Mouse (Mus musculus): ENCODE results near the gene Smtnl2.

Gene Smtnl2

DNA sequence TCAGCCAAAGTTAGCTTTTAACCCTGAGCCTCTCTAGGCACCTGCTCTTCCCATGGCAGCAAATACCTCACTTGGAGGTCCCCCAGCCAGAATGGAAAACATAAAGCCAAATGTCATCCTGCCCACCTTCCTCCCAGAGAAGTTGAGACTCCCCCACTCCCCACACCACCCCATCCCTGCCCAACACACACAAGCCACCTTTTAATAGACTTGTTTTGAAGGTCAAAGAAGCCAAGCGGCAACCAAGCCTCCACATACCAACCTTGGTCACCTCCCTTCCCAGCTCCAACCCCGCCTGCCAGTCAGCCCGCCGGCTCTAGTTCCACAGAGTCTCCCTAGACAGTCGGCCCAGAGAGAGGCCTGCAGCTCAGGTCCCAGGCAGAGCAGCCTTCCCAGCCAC is 9.5 kb downstream of the Smtnl2 start:
- DNase-seq (ENCODE audit: low read depth, low spot score) = no peak

DNA sequence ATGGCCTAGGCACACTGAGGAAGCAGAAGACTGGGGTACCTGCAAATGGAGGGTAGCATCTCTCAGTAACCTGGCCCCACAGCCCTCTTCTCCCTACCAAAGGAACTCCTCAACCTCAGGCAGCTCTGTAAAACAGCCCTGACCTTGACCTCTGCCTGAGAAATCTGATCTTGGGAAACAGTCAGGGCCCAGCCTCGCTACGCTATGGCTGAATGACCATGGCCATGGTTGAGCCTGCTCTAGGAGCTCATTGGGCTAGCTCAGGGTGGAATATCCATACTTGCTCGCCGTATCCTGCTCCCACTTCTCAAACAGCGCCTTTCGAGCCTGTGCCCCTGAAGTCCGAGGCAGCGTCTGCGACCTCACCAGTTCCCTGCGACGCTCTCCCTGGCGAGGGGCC is 10.4 kb downstream of the Smtnl2 start:
- DNase-seq (ENCODE audit: low read depth, low spot score) = no peak

DNA sequence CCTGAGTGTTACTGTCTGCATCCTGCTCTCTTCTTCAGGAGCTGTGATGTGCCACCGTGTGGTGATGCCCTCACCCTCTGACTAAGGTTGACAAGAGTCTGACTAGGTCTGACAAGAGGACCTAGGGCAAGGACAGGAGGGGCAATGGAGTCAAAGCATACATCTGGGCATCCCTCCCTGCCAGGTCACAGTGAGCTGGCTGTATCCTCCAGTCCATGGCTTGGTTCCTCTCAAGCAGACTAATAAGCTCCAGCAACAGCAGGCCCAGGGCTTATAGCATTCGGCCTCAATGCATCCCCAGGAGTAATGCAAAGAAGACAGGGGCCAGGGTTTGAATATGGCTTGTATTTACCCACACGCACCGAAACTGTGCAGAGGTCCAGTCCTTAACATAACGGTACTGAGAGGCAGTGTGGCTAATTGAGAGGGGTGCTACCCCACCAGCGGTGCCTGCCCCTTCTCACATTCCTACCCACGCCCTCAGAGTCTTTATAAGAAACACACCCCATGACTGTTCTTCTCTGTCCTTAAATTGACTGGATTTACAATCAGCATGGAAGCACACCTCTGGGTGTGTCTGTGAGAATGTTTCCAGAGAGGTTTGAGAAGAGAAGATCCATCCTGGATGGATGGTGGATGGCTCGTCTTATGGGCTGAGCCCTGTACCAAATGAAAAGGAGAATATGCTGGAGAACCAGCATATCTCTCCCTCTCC is 13.5 kb downstream of the Smtnl2 start:
- no peak for DNase-seq (ENCODE audit: low read depth, low spot score)

DNA sequence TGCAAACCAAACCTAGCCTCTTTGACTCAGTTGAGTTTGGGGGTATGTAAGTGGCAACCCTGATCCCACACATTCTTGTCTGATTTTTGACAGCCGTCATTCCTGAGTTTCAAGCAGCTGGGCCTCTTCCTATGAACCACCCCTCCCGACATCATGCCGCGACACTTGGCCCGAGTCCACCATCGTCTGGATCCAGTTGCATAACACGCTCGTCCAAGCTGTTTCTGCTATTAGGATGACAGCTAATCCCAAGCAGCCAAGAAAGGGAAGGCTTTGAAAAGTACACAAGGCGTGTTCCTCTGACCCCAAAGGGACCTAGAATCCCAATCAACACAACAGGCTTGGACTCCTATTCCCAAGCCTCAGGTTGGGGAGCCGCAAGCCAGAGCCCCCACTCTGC is 14.4 kb downstream of the Smtnl2 start:
- DNase-seq (ENCODE audit: low read depth, low spot score) = no peak

DNA sequence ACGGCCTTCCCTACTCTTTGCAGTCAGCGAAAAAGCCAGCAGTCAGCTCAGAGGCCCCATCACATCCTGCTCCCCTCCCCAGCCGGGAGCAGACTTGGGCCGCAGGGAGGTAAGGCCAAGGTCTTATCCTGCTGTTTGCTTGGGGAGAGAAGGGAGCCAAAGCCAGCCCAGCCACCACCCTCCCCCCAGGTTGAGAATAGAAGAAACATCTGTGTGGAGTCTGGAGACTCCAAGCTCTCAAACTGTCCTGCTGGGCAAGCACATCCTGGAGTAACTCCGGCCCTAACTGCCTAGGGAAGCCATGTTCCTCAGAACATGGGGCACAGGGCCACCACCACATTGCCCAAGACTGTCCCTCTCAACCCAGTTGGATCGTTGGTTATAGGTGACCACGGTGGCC is 14.9 kb downstream of the Smtnl2 start:
- no peak for DNase-seq (ENCODE audit: low read depth, low spot score)

DNA sequence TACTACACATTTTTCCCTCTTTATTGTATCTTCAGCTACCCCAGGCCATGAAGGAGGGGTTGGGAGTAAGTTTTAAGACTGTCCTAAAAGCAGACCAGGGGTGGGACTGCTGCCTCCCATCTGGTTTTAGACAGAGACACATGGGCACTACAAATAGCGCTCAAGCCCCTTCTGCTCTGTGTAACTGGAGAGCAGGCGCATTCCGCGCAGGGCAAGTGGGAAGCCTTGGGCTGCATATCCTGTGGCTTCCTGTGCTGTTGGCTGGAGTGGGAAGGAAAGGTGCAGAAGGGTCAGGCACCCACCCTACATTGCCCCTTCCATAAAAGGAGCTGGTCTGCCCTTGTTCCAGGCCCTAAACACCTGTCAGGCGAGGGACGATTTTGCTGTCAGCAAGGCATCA is 15.9 kb downstream of the Smtnl2 start:
- DNase-seq (ENCODE audit: low read depth, low spot score) = no peak

DNA sequence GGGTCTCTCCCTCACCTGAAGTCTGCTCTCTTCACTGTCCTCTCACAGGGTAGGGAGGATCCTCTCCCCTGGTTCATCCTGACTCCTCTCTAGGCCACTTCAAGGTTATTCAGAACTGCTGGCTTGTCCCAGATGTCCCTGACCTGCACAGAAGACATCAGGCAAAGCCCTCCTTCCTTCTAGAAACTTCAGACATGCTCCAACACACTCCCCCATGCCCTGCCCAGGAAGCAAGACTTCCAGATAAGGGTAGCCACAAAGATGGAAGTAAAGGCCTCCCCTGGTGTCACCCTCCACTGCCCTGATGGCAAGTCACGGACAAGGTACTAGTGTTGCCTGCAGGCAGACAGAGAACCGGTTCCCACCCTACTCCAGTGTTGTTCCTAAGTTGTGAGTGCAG is 16.8 kb downstream of the Smtnl2 start:
- DNase-seq (ENCODE audit: low read depth, low spot score) = no peak

DNA sequence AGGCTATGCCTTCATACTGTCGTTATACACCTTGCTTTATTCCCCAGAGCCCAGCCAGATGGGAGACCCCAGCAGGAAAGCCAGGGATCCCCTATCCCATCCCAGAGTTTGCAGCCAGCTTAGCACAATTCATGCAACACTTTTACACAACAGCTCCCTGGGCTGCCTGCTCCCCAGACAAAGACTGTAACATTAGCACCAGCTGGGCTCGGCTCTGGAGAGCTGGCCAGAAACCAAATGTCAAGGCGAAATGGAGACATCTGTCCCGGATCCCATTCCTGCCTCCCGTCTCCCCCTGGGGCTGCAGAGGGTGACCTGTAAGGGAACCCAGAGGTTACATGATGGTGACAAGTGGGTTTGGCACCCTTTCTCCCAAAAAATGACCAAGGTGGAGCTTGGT is 17.8 kb downstream of the Smtnl2 start:
- DNase-seq (ENCODE audit: low read depth, low spot score) = no peak

DNA sequence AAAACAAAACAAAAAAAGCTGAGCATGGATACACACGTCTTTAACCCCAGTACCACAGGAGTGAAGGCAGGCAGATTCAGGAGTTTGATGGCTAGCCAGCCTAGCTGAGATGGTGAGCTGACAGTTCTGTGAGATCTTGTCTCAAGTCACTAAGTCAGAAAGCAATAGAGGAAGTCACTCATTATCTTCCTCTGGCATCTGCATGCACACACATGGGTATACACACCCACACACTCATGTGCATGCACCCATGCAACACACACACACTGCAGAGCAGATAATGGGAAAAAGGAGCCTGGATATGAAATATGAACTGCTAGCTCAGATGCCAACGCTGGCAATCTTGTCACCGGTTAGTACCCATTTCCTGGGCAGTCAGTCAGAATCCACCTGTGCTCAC is 18.3 kb downstream of the Smtnl2 start:
- DNase-seq (ENCODE audit: low read depth, low spot score) = no peak

DNA sequence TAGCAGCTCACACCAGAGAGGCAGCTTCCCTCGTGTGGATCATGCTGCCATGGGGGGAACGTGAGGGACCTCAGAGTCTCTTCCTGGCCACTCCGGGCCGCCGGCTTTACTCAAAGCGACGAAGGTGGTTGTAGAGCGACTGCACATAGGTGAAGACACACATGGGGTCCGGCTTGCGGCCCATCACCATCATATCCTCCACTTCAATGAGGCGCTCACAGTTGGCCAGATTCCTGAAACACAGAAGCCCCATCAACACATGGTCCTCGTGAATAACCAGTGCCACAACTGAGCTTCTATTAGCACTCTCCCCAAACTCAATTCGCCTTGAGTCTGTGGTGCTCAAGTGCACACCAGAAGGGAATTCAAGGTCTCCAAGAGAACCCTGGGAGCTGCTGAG is 20.3 kb downstream of the Smtnl2 start:
- DNase-seq (ENCODE audit: low read depth, low spot score) = no peak

DNA sequence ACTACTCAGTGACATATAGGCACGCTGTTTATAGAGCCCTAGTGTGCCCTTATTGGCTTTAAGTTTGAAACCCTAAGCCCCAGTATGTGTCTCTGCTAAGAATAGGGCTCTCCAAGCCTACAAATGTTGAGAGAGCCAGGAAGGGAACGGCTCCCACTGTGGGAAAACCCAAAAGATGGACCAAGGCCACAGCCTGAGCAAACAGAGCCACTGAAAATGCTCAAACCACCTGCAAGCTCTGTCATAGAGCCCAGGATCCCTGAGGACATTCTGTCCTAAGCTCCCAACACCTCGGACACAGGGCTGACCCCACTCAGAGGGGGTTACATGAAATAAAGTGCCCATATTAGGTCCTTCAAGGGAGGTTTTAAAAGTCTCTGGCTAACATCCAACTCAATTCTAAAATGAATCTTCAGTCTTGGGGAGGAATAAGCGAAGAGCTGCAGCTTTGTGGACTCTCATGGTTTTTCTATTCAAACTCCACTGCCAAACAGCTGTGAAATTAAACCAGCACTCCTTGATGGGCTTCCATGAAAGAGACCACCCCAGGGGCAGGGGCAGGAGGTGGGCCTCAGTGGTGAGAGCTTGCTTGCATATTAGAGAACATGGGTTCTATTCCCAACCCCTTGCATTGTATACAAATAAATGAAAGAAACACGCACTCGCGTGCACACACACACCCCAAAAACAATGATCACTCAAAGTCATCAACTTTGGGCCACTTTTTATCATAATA is 21.9 kb downstream of the Smtnl2 start:
- no peak for DNase-seq (ENCODE audit: low read depth, low spot score)

DNA sequence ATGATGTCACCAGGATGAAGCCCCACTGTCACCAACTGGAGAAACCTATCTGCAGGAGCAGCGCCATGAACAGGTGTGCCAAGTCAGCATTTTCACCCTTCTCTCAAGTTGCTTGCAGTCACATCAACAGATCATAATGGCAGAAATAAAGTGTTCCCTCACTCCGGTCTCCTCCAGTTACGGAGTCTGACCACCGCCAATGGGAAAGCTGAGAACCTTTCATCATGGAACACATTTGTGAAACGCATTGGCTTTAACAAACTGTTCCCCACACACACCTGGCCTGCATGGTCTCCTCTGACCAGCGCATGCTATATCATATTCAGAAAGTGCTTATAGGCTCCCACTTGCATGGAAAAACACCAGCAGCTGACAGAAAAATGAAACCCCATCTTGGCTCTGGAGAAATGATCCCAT is 23.4 kb downstream of the Smtnl2 start:
- DNase-seq (ENCODE audit: low read depth, low spot score) = no peak

DNA sequence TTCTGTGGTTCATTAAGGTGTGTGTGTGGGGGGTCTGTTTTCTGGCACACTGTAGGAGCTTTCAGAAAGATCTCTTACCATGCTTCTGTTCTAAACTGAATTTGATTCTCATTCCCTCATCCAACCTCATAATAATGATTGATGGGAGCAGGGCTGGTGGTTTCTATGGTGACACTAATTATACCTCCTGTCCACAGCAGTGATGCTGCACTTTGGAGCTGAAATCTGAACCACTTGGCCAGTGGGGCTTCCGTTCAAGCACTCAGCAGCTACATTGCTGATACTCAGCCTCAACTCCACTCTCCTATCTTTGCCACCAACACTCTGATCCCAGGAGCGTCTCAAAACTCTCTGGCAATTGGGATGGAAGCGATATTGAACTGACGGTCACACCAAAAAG is 32.2 kb downstream of the Smtnl2 start:
- no peak for DNase-seq (ENCODE audit: low read depth, low spot score)

DNA sequence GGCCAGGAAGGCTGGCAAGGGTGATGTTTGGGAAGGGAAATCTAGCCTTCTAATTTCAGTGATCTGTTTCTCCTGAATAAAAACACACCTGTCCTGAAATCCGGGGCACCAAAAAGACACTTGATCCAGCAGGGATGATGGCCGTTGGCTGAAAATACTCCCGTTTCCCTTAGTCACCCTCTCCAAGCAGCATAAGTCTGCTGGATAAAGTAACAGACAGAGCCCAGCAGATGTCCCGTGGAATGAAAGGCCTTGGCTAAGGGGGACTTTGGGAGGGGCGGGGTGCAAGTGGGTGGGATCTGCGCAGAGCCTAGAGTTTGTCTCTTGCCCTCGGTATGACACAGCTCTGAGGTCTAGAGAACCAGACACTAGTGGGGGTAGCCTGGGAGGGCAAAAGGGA is 33.3 kb downstream of the Smtnl2 start:
- DNase-seq (ENCODE audit: low read depth, low spot score) = no peak

DNA sequence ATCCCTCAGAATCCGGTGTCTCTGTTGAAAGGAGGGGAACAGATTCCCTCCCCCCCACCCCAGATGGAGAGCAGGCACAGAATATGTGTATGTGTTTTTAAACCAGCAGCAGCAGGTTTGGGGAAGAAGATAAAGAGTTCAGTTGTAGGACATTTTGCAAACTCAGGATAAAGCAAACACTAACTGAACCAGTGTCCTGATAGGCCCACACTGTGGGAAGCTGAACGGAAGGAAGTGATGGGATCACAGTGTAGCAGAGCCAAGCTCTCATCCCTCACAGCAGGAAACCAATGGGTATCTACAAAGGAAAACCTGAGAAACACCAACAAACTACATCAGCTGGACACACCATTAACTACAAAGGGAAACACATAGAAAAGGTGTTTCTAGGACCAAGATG is 35.0 kb downstream of the Smtnl2 start:
- DNase-seq (ENCODE audit: low read depth, low spot score) = no peak

DNA sequence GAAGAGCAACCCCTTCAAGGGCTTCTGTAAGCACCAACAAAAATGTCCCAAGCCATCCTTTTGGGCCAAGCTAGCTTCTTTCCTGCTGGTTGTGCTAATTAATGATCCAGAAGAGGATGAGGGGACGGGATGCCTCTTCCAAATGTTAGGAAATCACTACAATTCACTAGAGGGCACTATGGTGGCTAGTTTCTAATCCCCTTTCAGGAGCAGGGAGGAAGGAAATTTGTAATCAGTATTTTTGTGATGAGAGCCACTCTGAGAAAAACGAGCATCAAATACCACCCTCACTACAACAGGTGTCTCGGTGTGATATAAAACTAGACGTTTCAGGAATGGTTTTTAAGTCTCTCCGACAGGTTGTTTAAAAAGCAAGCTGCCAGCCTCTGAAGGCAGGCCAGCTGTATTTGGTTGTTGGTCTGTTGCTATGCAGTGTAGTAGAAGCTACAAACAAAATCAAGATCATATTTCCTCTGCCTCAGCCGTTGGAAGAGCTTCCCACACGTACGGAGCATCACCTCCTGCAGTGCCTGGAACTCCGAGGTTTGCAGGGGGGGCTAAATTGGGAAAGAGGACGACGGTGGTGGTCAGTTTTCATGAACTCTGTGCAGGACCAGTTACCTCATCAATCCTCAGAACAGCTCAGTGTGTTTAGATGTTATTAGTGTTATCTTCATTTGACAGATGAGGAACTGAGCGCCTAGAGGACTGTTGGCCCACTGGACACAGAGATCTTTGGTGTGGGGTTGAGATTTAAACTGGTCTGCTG is 41.4 kb downstream of the Smtnl2 start:
- no peak for DNase-seq (ENCODE audit: low read depth, low spot score)

DNA sequence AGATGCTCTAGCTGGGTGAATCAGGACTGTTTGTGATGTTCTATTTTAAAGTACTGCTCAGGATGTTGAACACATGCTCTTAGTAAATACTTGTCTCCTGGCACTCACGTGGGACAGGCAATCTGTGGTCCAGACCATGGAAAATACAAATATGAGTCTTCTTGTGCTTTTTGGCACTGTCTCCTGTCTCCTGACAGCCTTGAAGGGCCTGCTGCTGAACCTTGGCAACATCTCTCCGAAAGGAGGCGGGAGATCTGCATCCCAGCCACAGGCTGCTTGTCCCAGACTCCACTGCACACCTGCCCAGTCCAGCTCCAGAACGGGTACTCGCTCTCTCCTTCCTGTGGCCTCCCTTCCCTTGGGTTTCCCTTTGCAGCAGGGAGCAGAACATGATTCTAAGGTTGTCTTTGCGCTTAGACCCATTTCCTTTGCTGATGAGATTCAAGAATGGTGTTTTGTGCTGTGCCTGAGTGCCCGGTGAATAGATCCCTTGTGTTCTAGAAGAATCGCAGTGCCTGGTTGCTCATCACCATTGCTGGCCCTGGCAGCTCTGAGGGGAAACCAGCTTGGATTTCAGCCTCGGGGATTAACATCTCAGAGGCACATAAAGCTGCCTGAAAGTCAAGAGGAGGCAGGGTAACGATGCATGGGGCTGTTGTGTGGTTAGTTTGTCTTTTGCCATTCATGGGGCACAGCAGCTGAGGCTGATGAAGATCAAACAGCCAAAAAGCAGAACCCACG is 43.4 kb downstream of the Smtnl2 start:
- no peak for DNase-seq (ENCODE audit: low read depth, low spot score)

DNA sequence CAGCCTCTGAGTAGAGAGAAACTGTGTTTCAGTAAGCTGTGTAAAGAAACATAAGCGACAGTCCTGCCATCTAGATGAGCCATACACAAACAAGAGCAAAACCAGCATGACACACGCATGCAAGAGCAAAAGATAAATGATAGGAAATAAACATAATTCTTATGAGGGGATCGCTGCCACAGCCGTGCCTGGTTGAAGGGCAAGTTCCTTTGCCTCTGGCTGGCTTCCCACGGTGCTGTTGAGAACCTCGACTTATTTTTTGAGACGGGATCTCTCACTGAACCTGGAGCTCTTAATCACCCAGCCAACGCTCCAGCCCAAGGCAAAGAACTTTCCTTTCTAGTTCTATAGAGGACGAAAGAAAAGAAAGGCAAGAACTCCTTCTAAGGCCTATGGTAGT is 45.4 kb downstream of the Smtnl2 start:
- no peak for DNase-seq (ENCODE audit: low read depth, low spot score)

DNA sequence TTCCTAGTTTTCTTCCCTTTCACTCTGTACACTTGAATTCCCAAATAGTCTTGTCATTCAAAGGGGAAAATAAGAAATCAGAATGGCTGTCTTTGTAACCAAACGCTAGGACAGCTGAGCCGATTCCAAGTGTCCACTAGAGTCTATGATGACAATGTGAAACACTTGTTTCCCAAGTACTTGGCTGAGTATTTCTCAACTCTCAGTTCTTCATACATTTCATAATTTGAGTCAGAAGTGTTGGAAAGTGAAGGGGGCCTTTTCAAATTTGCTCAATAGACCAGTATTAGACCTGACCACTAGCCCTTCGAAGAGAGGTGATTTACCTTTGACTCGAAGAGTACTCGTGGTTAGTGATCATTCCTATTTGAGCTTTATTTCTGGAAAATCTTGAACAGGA is 47.0 kb downstream of the Smtnl2 start:
- DNase-seq (ENCODE audit: low read depth, low spot score) = no peak

DNA sequence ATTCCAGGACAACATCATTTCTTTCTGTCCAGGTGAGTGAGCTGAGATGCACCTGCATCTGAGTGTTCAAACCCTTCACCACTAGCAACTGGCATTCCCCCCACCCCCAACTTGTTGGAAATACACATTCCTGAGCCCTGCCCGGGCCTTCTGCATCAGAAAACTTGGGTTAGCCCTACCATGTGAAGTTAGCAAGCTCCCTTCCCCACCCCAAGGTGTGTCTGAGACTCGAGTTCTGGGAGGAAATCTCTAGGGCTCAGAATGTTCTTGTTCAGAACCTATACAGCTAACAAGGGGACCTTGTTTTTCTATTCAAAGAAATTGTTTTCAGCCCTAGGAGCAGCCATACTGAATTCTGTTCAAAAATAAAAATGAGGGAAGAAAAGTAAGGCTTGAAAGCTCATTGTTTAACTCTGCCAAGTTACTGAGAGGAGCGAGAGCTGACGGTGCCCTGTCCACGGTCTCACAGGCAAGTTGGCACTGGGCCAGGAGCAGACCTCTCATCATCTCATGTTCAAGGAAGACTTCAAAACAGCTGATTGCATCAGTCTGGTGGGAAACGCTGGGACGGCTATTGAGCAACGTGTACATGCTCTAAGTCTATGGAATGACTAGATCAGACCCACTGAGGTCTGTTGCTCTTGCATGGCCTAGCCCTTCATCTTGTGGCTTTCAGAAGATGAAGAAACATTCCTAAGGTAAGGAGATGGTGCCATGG is 47.8 kb downstream of the Smtnl2 start:
- no peak for DNase-seq (ENCODE audit: low read depth, low spot score)

DNA sequence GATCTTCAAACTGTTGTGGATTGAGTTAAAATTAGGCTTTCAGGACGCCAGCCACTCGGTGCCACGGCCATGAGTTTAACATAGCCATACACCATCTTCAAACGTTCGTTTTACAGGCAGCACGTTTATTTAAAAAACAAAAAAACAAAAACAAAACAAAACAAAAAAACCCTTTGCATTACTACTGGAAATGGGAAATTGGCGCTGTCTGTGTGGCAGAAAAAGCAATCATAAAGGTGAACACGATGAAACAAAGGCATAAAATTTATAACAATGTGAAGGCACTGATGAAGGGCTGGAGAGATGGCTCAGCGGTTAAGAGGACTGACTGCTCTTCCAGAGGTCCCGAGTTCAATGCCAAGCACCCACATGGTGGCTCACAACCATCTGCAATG is 49.2 kb downstream of the Smtnl2 start, which contains the start of gene Tekt1:
Tekt1 (minus strand) TSS at position 96 of the 395 bp plus-strand sequence.
- DNase-seq (ENCODE audit: low read depth, low spot score) = no peak
